Mouse (Mus musculus) cerebellum, adult 8-10 months (tissue): ENCODE data around the gene Apeh.

Experiments used
- DNase-seq: peaks from one replicate; pipeline ENCODE4 v3.0.0; 2022

Apeh gene

DNA sequence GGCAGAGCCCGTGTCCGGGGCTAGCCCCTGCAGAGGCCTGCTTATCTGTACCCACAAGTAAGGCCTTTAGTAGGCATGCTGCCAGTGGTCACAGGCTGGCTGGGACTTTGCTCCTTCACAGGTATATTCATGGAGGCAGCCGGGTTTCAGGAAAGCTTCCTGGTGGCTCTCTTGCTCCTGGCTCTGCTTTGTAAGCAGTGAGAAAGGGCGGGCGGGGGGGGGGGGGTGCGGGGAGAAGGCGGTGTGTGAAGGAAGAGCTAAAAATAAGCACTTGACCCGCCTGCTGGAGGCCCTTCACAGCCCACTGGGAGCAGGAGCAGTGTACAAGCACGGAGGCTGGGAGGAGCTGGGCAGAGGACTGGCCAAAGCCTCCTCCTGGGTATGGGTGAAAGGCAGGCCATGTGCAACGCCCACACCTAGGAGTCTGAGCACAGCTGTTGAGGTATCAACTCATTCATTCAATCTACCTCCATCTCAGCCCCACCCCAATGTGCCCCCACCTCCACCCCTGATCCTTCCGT, 25.5 kb upstream of the Apeh start:
- DNase-seq = no peak

DNA sequence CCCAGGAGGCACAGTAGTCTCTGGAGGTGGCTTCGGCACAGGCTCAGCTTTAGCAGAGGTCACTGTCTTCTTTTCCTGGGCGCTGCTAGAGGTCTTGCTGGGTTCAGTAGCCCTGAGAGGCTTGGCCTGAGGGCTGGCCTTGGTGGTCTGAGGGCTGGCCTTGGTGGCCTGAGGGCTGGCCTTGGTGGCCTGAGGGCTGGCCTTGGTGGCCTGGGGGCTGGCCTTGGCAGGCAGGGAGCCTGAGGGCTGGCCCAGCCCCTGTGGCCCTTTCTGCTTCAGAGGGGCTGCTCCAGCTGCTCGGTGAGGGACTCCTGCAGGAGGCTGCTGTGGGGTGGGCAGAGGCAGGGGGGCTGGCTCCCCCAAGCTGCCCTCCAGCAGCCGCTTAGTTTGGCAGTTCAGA, 22.7 kb upstream of the Apeh start:
- no peak for DNase-seq

DNA sequence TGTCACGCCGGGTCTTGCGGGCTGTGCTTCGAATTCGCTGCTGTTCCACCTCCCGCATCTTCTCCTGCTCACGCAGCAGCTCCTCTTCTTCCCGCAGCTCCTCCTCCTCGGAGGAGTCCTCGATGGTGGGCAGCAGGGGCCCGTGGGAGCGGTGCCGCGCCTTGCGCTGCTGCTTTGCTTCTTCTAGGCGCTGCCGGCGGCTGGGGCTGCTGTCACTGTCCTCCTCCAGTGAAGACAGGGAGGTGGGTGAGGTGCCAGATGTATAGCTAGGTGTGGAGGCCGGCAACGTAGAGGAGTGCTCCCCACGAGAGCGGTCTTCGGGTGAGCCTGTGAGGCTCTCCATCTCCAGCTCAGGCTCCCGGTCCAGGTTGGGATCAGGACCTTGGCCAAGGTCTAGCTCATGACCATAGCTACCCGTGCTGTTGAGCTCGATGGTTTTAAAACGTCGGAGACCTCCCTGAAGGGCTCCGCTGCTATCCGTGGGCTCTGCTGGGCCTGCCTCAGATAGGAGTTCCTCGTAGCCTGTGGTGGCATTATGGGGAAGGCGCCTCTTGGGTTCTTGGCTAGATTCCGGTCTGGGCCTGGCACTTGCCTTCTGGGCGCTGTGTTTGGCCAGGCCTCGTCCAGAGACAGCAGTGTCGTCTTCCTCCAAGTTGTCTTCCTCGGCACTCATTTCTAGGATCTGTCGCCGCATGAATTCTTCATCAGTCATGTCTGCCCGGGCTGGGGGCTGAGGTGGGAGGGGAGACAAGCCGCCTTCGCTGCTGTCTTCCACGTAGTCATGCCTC, 21.1 kb upstream of the Apeh start:
- no peak for DNase-seq

DNA sequence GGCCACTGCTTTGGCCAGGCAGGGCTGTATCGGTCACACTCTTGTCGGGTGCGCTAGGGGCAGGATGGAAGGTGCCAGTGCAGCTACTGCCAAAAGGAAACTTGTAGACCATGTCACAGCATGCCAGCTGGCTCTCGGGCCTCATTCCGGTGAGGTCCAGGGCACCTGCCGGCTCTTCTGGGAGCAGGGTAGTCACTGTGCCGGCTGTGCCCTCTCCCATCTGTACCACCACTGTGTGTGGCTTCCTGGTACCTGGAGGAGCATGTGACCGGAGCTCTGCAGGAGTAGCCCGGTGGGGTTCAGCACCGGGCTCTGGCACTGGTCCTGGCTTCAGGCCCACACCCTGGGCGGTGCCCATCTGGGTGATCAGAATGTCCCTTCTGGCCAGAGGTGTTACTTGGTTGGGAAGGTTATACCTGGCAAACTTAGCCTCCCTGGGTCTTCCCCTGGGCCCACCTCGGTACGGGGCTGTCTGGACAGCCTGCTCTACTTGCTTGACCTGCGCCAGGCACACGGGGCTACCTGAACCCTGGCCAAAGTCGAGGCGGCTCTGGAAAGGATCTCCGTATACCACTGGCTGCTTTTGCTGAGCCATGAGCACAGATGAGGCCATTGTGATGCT, 18.4 kb upstream of the Apeh start:
- peak; percentile 75 for DNase-seq

DNA sequence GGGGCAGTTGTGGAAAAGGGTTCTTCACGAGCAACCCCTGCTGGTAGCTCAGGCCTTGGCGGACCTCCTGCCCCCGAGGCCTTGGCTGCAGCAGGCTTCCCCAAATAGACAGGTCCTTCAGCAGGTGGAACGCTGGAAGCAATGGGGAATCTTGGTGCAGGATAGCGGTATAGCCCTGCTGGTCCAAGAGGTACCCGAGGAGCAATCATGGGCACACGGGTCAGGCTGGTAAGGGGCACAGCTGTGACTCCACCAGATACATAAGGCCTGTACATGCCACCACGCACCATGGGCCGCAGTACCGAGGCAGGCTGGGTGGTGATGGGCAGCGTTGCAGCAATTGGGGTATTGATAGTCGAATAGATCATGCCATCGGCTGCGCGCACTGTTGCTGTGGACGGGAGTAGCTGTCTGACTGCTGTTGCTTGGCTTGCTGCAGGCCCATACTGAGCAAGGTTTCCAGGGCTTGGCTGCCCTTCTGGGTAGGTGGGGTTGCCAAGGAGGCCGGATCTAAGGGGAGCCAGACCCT, 17.3 kb upstream of the Apeh start:
- DNase-seq = no peak

DNA sequence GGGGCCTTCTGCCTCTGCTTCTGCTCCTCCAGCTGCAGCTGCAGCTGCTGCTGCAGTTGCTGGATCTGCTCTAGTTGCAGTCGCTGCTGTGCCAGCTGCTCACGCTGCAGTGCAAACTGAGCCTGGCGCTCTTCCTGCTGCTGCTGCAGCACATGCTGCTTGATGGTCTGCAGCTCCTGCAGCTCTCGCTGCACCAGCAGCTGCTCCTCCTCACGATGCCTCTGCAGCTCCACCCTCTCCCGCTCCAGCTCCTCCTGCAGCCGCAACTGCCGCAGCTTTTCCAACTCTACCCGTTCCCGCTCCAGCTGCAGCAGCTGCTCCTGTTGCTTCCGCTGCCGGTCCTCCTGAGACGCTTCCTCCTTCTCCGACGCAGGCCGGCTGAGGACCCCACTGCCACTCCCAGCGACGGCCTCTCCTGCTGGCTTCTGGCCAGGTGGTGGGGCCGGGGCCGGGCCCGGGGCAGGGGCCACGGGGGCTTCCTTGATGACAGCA, 16.7 kb upstream of the Apeh start:
- DNase-seq = no peak

DNA sequence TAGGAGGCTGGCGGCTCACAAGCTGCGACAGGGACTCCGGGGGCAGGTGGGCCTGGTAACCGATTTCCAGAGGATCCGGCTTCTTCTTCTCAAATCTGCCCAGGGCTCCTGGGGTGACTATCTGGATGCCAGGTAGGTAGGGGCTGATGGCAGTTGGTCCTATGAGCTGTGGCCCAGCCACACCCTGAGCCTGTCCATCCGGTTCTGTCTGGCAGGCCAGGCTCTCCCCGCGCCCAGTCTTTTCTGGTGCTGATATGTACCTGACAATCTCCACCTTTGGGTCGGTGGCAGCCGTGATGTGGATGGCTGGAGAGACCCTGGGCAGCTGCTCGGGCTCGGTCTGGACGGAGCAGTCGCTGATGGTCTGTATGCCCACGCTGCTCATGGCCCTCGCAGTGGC, 15.8 kb upstream of the Apeh start:
- no peak for DNase-seq

DNA sequence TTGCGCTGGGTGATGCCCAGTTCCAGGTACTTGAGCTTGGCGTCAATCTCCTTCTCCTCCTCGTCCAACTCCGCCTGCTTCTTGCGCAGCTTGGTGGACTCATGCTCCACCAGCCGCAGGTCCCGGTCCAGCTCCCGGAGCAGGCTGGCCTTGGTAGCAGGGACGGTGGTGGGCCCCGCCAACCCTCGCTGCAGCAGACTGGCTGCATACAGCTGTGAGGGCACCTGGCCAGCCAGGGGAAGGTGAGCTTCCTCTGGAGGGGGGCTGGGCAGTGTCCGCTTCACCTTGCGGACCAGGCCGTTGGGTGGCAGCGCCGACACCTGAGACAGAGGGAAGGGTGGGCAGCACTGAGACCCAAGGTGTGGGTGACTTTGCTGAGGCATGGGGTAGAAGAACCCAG, 13.5 kb upstream of the Apeh start:
- DNase-seq = no peak

DNA sequence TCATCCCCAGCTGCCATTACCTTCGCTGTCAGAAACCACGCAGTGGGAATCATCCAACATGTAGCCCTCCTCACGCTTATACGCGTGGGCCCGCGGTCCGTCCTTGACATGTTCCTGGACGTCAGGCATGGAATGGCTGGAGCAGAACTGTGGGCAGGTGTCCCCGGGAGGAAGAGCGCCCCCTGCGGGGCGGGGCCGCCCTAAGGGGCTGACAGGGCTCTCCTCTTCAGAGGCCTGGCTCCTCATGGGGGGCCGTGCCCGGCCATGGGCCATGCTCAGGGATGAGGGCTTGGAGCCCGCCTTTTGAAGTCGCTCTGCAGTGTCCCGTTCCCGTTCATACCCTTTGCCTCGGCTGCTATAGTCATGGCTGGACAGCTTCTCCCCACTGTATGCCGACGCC, 11.7 kb upstream of the Apeh start:
- DNase-seq = no peak

DNA sequence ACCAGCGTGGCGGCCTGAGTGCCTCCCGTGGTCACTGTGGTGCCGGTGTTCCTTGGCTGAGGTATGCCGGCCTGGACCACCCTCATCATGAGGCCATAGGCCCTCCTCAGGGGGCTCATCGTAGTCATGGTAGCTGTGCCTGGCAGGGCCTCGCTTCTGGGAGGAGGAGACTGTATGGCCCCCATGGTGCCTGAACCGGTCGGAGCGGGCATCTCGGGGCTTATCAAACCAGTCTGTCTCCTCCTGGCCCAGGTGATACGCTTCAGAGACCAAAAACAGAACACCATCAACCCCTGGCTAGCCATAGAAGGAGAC, 11.1 kb upstream of the Apeh start:
- no peak for DNase-seq

DNA sequence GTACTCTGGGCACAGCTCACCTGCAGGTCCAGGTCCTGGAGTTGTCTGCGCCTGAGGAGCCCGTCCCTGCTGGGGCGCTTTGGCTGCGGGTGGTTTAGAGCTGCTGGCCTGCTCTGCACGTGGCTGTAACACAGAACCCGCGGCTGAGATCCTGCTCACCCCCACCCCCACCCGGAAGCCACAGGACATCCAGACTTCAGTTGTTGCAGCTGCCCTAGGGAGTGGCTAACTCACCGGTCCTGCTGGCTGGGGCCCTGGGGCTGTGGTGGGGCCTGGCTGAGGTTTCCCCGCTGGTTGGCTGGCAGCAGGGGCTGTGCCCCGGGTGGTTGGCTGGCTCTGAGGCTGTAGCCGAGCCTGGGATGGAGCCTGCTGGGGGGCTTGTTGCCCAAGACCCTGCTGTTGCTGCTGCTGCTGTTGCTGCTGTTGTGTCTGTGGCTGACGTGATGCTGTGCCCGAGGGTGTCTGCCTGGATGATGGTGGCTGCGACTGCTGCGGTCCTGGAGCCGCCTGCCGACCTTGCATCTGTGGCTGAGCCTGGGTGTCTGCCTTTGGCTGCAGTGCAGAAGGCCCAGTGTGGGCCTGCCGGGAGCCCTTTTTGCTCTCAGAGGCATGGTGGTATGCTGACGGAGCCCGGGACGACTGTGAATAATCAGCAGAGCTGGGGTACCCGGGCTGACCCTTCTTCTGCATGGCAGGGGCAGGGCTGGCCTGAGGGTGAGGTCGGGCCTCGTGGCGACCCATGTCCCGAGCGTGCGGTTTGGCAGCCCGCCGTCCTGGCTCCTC, 10.6 kb upstream of the Apeh start:
- DNase-seq = no peak

DNA sequence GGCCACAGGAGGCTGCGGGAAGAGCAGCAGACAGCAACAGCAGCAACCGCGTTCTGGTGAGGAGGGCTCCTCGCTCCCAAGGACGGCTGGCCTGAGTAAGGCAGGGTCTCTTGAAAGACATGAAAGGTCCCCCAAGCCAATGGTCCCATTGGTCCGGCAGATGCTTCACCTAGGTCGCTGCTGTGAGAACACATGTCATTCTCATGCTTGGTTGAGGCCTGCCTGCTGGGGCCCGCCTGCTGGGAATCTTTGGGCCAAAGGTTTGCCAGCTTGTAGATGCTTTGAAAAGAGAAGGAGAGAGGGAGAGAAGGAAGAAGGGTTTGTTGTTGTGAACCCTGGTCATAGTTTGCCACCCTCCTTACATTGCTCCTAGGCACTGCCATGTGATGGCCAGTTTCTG, 5.2 kb upstream of the Apeh start:
- DNase-seq = peak; percentile 53

DNA sequence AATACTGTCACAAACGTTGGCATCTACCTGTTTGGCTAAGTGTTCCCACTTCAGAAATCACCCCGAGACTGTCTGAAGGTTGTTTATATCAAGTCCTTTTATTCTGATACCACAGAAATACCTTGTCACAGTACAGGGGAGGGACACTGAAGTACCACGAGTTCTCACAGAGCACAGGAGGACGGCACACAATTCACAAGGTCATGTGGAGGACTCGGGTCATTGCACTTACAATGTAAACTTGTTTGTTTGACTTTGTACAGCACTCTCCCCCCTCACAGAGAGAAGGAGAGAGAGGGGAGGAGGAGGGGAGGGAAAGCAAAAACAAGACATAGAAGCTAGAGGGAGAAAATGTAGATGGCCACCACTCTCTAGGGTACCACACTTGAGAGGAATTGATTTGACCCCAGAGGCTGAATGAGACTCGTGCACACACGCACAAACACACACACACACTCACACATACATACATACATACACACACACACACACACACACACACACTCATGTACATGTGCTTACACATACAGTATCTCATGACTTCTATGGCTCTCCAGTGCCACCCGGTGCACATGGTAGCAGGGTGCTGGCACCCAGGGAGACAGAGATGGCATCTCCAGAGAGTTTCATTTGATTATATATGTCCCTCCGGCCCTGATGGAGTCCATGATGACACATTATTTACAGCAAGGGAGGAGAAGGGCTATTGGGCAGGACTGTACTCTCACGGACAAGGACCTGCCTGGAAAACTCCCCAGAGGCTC, 1.7 kb upstream of the Apeh start:
- DNase-seq = no peak

DNA sequence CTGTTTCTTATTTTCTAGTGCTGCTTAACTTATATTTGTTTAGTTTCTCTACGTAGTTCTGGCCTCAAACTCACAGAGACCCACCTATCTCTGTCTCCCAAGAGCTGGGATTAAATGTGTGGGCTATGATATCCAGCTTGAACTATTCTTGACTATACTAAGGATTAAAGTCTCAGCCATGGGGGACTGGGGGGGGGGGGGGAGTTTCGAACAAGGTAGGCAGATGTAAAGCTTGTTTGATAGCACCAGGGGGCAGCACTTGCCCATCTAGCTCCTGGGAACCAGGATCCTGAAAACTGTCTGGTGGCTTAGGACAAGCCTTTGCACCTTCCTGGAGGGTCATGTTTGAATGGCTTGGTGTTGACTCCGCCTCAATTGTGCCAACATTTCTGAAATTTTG, 1.1 kb upstream of the Apeh start:
- DNase-seq = peak; percentile 74

DNA sequence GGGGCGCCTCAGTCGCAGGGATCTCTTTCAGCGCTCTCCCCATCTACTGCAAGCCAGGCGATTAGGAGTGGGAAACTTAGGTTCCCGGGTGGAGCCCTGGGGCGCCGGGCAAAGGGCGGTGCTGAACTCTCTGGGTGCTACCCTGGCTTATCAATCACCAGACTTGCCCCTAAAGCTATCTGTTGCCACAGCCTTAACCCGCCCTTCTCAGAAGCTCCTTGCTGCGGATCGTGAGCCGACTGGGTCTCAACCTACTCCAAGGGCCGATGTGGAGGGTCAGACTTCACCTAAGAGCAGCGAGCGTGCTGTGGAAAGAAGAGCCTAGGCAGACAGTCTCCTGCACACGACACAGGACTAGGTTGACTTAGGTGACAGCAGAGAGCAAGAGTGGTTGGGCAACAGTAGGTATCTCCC, 599 bp upstream of the Apeh start:
- DNase-seq = no peak

DNA sequence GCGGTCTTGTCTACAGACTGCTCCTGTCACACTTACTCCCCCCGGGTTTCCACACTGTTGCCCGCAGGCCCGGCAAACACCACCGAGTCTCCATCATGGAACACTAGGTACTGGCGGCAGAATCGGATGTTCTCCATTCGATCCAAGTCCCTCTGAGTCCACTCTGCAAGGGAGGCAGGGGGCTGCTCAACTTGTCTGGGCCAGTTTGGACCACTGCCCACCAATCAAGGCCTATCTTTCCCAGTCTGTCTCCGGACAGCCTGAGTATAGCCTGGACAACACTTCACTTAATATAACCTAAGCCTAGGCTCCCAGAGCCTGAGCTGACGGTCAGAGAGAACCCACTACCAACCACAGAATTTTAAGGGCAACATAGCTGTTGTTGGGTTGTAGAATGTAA, 820 bp downstream of the Apeh start:
- DNase-seq = no peak

DNA sequence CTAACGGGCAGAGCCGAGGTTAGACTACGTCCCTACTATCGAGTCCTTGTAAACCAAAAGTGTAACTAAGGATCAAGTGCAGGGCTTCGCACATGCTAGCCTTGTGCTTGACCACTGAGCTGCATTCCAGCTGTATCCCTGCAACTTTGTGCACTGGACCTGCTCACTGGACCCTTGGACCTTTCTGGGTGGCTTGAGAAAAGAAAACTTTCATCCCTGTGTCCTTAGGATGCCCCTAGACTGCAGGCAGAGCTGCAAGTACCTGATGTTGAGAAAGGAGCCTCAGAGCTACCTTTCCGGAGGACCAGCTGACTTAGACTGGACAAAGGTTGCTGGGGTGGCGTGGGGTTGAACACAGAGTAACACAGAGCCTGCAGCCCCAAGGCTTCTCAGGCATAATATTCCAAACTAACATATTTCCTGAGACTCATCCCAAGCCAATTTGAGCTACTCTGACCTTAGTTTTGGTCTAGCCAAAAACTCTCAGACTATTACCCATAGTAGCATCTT, 3.7 kb downstream of the Apeh start:
- DNase-seq = no peak

DNA sequence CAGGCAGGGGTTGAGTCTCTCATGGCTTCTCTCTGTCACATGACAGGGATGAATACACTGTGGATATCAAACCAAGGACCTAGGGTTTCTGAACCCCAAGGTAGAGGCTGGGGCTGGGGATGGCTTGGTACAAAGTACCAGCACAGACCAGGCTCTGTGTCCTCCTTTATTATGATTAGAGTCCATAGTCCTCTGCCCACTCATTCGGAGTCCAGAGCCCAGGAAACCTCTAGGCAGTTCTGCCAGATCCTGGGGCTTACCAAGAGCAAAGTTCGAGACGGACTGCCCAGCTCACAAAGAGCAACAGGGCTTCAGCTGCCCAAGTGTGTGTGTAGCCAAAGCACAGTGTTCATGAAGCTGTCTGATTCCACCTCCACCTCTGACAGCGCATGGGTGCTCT, 9.1 kb downstream of the Apeh start:
- DNase-seq = no peak

DNA sequence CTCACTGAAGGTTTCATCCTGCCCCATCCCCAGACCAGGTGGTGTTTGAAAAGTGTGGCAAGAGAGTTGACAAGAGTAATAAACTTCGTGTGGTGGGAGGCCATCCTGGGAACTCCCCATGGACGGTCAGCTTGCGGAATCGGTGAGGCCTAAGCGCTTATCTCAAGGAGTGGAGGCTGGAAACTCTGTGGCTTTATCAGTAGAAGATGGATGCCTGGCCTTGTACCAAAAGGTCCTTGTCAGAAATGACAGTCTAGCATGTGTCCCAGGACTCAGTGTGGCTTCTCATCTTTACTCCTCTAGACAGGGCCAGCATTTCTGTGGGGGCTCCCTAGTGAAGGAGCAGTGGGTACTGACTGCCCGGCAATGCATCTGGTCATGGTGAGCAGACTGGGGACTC, 10.8 kb downstream of the Apeh start:
- no peak for DNase-seq

DNA sequence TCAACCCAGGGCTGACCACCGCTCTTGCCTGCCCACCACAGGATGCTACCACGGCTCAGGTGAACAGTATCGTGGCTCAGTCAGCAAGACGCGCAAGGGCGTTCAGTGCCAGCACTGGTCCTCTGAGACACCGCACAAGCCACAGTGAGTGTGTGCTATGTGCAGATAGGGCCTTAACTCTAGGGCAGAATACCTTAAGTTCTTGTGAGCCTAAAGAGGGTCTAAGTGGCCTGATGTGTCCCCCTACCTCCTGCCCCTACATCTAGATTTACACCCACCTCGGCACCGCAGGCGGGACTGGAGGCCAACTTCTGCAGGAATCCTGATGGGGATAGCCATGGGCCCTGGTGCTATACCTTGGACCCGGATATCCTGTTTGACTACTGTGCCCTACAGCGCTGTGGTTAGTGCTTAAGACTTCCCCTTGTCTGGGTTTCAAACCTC, 11.4 kb downstream of the Apeh start, which contains the start of gene Rnf123:
Rnf123 (minus strand) TSS at position 359 of the 444 bp plus-strand sequence.
- no peak for DNase-seq

DNA sequence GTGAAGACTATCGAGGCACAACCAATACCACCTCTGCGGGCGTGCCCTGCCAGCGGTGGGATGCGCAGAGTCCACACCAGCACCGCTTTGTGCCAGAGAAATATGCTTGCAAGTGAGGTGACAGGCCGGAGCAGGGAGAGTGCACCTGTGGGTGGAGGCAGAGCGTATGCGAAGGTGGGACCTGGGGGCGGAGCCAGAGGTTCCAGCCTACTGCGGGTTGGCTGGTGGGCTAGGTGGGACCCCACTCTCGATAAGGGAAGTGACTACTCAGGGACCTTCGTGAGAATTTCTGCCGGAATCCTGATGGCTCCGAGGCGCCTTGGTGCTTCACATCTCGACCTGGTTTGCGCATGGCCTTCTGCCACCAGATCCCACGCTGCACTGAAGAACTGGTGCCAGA, 11.9 kb downstream of the Apeh start:
- DNase-seq = peak; percentile 42

DNA sequence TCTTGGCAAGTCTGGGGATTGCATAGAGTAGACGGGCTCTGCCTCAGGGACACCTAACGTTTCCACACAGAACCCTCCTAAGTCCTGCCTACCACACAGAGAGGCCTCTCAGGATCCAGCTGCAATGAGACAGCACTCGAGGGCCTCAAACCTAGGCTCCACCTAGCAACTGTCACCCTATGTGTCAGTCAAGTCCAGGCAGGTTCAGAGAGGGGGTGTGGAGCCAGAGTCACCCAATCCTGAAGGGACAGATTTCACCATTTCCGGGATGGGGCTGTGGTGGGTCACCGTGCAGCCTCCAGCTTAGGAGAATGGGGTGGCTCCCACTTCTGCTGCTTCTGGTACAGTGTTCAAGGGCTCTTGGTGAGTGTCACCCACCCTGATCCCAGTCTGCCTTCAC, 14.2 kb downstream of the Apeh start, which contains the start of gene Mst1:
Mst1 (plus strand) TSS at position 269 of the 400 bp plus-strand sequence.
- no peak for DNase-seq
